Mouse (Mus musculus) heart, embryonic 10.5 days (tissue): Measurements from ENCODE around the gene Rnf121. TPM values are rescaled to one million over a fixed set of nuclear protein-coding genes. Genes with fewer than 3 reads are reported as not detected.

ENCODE experiments used
- DNase-seq: peaks from one replicate; pipeline ENCODE4 v3.0.0-alpha.2; 2017; ENCODE audit warnings: low spot score
- H3K27ac ChIP-seq: fragments of 300-500 bp; sonication (generic); 2 replicates; pipeline ENCODE4 v1.5.1; 2016; ENCODE audit warnings: mild to moderate bottlenecking
- H3K27me3 ChIP-seq: fragments of 300-500 bp; sonication (generic); 2 replicates; pipeline ENCODE4 v1.6.1; 2016; ENCODE audit warnings: mild to moderate bottlenecking; ENCODE audit not compliant: poor library complexity, insufficient read depth, severe bottlenecking
- H3K36me3 ChIP-seq: fragments of 300-500 bp; sonication (generic); 2 replicates; pipeline ENCODE4 v1.6.1; 2016; ENCODE audit warnings: mild to moderate bottlenecking, moderate library complexity
- H3K4me1 ChIP-seq: fragments of 300-500 bp; sonication (generic); 2 replicates; pipeline ENCODE4 v1.6.1; 2016; ENCODE audit warnings: mild to moderate bottlenecking
- H3K4me3 ChIP-seq: fragments of 300-500 bp; sonication (generic); 2 replicates; pipeline ENCODE4 v1.5.1; 2016; ENCODE audit warnings: mild to moderate bottlenecking, moderate library complexity
- H3K9me3 ChIP-seq: fragments of 300-500 bp; sonication (generic); 2 replicates; pipeline ENCODE4 v1.6.1; 2016; ENCODE audit warnings: mild to moderate bottlenecking, moderate library complexity
- WGBS: fragments of 180-500 bp; shearing (Covaris S2); methylation state at CpG from one replicate; pipeline ENCODE4 v1.1.7; 2016; 5-methylcytosine and 5-hydroxymethylcytosine counted together
- polyA plus RNA-seq: library from polyadenylated mRNA; unstranded; fragments of >200 nt; fragmentation: Nextera tagmentation; extraction: Ambion mirVana; gene quantifications from 2 replicates; pipeline ENCODE4 v1.2.1, GENCODE M21; 2016

The Rnf121 gene
- polyA plus RNA-seq, 1 experiment from 2014 or later: 28.2 TPM

DNA sequence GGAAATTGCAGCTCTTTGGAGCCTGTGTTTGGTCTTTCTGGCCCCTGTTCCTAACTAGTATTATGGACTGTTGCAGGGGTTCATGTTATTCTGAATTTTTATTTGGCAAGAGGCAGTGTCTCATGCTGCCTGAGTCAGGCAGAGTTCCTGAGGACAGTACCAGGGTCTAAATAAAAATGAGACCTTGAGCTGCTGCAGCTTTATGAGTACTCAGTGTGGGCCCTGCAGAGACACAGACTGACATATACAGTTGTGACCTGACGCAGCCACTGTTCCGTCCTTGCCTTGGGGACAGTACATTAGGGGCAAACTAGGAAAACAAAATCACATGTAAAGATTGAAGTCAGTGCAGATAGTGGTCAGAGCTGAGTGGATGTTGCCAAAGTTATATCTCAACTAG is 50.3 kb downstream of the Rnf121 start:
- Histone ChIP-seq H3K4me3 (no peak overlapping the region), H3K27ac (no peak overlapping the region), H3K4me1 (no peaks in the 10 kb centered on the region), H3K27me3 (no peaks in the 10 kb centered on the region), H3K36me3 (peaks cover 99% of the 10 kb centered on the region), H3K9me3 (no peaks in the 10 kb centered on the region)
- DNase-seq: no peak
- WGBS: 93% methylated on average over 2 of the region's 2 CpGs

DNA sequence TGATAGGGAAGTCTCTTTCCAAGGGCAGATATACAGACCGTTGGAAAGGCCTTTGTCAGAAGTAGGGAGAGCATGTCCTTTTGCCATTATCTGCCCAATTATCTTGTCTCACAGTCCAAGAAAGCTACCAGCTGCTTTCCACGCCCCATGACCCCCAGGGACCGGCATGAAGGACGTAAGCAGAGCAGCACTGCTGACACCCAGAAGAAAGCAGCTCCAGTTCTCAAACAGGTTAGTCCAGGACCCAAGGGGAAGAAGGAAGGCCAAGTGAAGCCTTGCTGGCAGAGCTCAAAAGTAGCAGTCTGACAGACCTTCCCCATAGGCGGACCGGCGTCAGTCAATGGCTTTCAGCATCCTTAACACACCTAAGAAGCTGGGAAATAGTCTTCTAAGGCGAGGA is 51.9 kb downstream of the Rnf121 start:
- Histone ChIP-seq H3K4me3 (no peak overlapping the region), H3K4me1 (no peaks in the 10 kb centered on the region), H3K36me3 (peaks cover 99% of the 10 kb centered on the region), H3K27ac (no peak overlapping the region), H3K27me3 (no peaks in the 10 kb centered on the region), H3K9me3 (no peaks in the 10 kb centered on the region)
- 86% methylated on average over 8 of the region's 8 CpGs for WGBS
- DNase-seq: no peak

DNA sequence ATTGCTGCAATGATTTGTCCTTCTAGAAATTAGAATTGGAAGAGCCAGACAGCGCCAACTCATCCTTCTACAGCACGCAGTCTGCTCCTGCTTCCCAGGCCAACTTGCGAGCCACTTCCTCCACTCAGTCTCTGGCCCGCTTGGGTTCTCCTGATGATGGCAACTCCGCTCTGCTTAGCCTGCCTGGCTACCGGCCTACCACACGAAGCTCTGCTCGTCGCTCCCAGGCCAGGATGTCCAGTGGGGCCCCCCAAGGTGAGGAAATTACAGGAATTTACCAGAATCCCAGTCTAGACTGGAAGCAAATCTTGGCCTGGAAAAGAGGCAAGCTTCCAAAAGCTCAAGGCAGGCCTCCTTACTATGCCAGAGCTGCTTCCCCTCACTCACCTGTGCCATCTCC is 53.4 kb downstream of the Rnf121 start:
- Histone ChIP-seq H3K9me3 (no peaks in the 10 kb centered on the region), H3K4me1 (no peaks in the 10 kb centered on the region), H3K36me3 (peaks cover 100% of the 10 kb centered on the region), H3K4me3 (no peak overlapping the region), H3K27ac (no peak overlapping the region), H3K27me3 (no peaks in the 10 kb centered on the region)
- no peak for DNase-seq
- WGBS: 95% methylated on average over 9 of the region's 9 CpGs

DNA sequence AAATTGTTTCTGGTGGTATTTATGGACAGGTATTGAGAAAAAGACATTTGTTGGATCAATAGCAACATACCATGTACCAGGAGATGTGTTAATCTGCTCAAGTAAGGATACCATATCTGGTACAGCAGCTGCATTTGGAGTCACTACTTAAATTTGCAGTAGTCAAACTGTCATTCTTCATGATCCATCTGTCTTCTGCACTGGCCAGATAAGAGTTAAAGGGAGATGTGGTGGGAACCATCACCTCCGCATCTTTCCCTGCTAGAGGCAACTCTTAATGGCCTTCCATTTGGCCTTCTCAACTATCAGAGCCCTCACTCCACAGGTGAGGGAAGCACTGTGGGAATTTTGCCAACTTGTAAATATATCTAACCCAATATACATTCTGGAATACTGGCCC is 58.7 kb downstream of the Rnf121 start:
- peaks cover 99% of the 10 kb centered on the region for H3K36me3 ChIP-seq
- 72% methylated on average over 1 of the region's 1 CpGs for WGBS
- H3K9me3 ChIP-seq: no peaks in the 10 kb centered on the region
- no peak overlapping the region for H3K4me3 ChIP-seq
- no peaks in the 10 kb centered on the region for H3K4me1 ChIP-seq
- DNase-seq: no peak
- no peak overlapping the region for H3K27ac ChIP-seq
- H3K27me3 ChIP-seq: no peaks in the 10 kb centered on the region

DNA sequence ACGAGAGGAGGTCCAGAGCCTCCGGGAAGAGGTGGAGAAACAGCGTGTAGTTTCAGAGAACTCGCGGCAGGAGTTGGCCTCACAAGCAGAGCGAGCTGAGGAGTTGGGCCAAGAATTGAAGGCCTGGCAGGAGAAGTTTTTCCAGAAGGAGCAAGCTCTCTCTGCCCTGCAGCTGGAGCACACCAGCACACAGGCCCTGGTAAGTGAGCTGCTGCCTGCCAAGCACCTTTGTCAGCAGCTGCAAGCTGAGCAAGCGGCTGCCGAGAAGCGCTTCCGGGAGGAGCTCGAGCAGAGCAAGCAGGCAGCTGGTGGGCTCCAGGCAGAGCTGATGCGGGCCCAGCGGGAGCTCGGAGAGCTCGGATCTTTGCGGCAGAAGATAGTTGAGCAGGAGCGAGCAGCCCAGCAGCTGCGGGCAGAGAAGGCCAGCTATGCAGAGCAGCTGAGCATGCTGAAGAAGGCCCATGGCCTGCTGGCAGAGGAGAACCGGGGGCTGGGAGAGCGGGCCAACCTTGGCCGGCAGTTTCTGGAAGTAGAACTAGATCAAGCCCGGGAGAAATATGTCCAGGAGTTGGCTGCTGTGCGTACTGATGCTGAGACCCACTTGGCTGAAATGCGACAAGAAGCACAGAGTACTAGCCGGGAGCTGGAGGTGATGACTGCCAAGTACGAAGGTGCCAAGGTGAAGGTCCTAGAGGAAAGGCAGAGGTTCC is 64.2 kb downstream of the Rnf121 start:
- WGBS: 89% methylated on average over 26 of the region's 26 CpGs
- Histone ChIP-seq H3K36me3 (peaks cover 95% of the 10 kb centered on the region), H3K27ac (no peak overlapping the region), H3K4me3 (no peak overlapping the region), H3K9me3 (no peaks in the 10 kb centered on the region), H3K27me3 (no peaks in the 10 kb centered on the region), H3K4me1 (no peaks in the 10 kb centered on the region)
- DNase-seq: no peak

DNA sequence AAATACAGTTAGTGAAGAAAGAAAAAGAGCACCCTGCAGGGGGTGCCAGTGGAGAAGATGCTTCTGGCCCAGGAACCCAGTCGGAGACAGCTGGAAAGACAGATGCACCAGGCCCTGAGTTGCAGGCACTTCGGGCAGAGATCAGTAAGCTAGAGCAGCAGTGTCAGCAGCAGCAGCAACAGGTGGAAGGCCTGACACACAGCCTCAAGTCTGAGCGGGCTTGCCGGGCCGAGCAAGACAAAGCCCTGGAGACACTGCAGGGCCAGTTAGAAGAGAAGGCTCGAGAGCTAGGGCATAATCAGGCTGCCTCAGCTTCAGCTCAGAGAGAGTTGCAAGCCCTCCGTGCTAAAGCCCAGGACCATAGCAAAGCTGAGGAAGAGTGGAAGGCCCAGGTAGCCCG is 65.0 kb downstream of the Rnf121 start:
- WGBS: 89% methylated on average over 8 of the region's 8 CpGs

DNA sequence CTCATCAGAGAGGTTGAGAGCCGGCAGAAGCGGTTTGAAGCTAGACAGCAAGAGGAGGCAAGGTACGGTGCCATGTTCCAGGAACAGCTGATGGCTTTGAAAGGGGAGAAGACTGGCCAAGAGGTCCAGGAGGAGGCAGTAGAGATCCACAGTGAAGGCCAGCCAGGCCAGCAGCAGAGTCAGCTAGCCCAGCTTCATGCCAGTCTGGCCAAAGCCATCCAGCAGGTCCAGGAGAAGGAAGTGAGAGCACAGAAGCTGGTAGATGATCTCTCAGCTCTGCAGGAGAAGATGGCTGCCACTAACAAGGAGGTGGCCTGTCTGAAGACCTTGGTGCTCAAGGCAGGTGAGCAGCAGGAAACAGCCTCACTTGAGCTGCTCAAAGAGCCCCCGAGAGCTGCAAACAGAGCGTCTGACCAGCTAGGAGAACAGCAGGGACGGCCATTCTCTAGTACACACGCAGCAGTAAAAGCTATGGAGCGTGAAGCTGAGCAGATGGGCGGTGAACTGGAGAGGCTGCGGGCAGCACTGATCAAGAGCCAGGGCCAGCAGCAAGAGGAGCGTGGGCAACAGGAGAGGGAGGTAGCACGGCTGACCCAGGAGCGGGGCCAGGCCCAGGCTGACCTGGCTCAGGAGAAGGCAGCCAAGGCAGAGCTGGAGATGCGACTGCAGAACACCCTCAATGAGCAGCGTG is 65.7 kb downstream of the Rnf121 start:
- H3K4me3 ChIP-seq: no peak overlapping the region

More for the DNA sequence above, 65.0 kb downstream of the Rnf121 start:
- Histone ChIP-seq H3K4me1 (no peaks in the 10 kb centered on the region), H3K27ac (no peak overlapping the region), H3K36me3 (peaks cover 95% of the 10 kb centered on the region), H3K27me3 (no peaks in the 10 kb centered on the region), H3K9me3 (no peaks in the 10 kb centered on the region), H3K4me3 (no peak overlapping the region)
- no peak for DNase-seq

DNA sequence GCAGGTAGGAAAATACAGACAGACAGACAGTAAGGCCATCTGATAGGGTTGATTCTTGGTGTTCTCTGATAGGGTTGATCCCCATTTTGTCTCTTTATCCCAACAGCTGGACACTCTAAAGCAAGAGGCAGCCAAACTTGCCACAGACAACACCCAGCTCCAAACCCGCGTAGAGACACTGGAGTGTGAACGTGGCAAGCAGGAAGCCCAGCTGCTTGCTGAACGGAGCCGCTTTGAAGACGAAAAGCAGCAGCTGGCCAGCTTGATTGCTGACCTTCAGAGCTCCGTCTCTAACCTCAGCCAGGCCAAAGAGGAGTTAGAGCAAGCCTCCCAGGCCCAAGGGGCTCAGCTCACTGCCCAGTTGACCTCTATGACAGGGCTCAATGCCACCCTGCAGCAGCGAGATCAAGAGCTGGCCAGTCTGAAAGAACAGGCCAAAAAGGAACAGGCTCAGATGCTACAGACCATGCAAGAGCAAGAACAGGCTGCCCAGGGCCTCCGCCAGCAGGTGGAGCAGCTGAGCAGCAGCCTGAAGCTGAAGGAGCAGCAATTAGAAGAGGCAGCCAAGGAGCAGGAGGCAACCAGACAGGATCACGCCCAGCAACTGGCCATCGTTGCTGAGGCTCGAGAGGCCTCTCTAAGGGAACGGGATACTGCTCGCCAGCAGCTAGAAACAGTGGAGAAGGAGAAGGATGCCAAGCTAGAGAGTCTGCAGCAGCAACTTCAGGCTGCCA is 66.9 kb downstream of the Rnf121 start:
- H3K4me3 ChIP-seq: no peak overlapping the region
- 65% methylated on average over 14 of the region's 14 CpGs for WGBS
- H3K27me3 ChIP-seq: no peaks in the 10 kb centered on the region
- peak; percentile 88 for DNase-seq
- H3K36me3 ChIP-seq: peaks cover 95% of the 10 kb centered on the region
- H3K27ac ChIP-seq: peak overlapping the region; percentile 14; the same call in 1 of the 2 replicates
- H3K4me1 ChIP-seq: no peaks in the 10 kb centered on the region
- no peaks in the 10 kb centered on the region for H3K9me3 ChIP-seq

More for the DNA sequence above, 65.7 kb downstream of the Rnf121 start:
- Histone ChIP-seq H3K36me3 (peaks cover 95% of the 10 kb centered on the region), H3K9me3 (no peaks in the 10 kb centered on the region), H3K4me1 (no peaks in the 10 kb centered on the region), H3K27ac (no peak overlapping the region), H3K27me3 (no peaks in the 10 kb centered on the region)
- DNase-seq: no peak
- WGBS: 91% methylated on average over 15 of the region's 15 CpGs

DNA sequence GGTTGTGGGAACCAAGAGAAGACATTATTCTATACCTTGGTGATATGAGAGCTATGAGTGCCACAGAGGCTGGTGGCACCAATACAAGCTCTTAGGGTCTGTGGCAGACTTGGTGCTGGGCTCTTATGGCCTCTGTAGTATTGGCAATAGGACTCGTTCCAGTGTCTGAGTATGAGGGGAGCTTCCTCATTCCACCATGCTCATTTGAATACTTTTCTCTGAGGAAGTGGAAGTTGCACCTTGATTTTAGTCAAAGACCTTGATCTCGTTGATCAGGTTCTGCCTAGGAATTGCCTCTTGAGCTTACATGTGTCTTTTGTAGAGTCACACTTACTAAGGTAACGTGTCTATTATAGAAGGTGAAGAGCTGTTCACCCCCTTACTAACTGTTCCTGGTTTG is 71.0 kb downstream of the Rnf121 start:
- Histone ChIP-seq H3K4me1 (no peaks in the 10 kb centered on the region), H3K9me3 (no peaks in the 10 kb centered on the region), H3K36me3 (peaks cover 95% of the 10 kb centered on the region), H3K4me3 (no peak overlapping the region), H3K27ac (no peak overlapping the region), H3K27me3 (no peaks in the 10 kb centered on the region)
- DNase-seq: no peak
- WGBS: 87% methylated on average over 3 of the region's 3 CpGs

DNA sequence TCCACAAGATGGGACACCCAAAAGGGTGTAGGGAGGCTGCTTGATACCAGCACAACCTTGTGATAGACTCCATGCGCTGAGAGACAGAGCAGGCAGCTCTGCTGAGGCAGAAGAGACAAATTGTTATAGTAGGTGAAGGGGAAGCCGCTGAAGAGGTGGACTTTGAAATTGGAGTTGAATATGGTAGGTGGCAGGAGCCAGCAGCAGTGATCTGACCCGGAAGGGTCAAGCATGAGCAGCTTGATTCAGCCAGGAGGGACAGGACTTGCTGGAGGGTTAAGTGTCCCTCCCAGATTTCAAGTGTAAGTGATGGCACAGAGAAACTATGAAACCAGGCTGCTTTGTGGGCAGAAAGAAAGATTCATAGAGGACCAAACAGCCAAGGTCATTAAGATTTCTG is 80.2 kb downstream of the Rnf121 start:
- Histone ChIP-seq H3K36me3 (peaks cover 68% of the 10 kb centered on the region), H3K27me3 (no peaks in the 10 kb centered on the region), H3K4me3 (no peak overlapping the region), H3K9me3 (no peaks in the 10 kb centered on the region), H3K4me1 (no peaks in the 10 kb centered on the region), H3K27ac (no peak overlapping the region)
- WGBS: 91% methylated on average over 3 of the region's 3 CpGs
- DNase-seq: no peak

DNA sequence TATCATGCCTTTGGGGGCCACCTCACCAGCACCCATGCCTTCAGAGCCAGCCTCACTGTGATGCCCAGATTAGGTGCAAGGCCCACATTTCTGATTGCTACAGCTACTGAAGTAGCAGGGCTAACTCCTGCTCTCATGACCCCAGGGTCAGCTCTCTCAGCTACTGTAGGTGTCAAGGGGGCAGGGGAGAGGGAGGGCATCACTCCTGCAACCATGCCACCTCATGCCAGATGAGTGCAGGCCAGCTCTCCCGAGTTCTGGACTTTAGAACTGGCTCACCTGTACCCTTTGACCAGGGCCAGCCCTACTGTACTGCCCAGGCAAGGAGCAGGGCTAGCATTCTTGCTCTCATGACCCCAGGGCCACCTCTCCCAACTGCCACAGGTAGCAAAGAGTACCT is 82.5 kb downstream of the Rnf121 start:
- no peak overlapping the region for H3K4me3 ChIP-seq
- H3K27ac ChIP-seq: no peak overlapping the region
- DNase-seq: peak; percentile 67
- H3K4me1 ChIP-seq: no peaks in the 10 kb centered on the region
- WGBS: 86% methylated on average over 1 of the region's 1 CpGs
- H3K9me3 ChIP-seq: no peaks in the 10 kb centered on the region
- H3K36me3 ChIP-seq: peaks cover 53% of the 10 kb centered on the region
- H3K27me3 ChIP-seq: no peaks in the 10 kb centered on the region

DNA sequence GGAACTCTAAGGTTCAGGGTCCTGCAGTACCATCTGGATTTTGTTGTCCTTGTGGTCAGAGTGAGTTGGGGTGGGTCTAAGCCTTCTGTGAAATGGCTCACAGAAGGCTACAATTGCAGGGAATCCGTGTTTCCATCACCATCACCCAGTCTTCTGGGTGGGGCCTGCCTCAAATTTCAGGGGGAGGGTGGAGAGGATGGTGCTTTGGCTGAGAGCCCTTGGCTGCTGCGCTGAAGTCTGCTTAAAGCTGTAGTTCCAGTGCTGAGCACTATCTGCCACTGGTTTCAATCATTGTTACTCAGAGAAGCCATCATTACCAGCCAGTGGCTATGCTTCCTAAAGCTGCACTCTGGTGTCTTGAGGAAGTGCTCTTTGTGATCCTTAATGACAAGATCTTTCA is 90.8 kb downstream of the Rnf121 start:
- Histone ChIP-seq H3K4me1 (peaks cover 38% of the 10 kb centered on the region), H3K9me3 (no peaks in the 10 kb centered on the region), H3K4me3 (no peak overlapping the region), H3K36me3 (peaks cover 25% of the 10 kb centered on the region; the same call in 1 of the 2 replicates), H3K27ac (no peak overlapping the region), H3K27me3 (no peaks in the 10 kb centered on the region)
- peak; percentile 42 for DNase-seq
- WGBS: 50% methylated on average over 2 of the region's 2 CpGs

DNA sequence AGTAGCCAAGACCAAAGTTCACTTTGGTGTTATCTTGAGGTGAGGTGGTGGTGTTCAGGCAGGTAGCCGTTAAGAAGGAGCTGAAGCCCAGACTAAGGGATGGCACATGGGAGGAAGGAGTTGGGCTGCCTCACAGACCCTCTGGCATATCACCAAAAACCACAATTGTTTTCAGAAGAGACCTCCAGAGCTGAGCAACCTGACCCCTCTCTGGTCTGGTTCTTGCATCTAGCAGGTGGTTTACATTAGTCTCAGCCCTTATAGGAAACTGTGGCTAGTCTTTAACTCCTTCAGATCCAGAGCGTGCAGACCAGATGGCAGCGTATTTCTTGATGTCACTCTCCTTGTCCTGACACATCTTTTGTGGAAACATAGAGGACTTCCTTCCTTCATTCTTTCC is 91.5 kb downstream of the Rnf121 start:
- DNase-seq: no peak
- Histone ChIP-seq H3K4me3 (no peak overlapping the region), H3K9me3 (no peaks in the 10 kb centered on the region), H3K36me3 (peaks cover 21% of the 10 kb centered on the region; the same call in 1 of the 2 replicates), H3K27ac (no peak overlapping the region), H3K27me3 (no peaks in the 10 kb centered on the region), H3K4me1 (peaks cover 46% of the 10 kb centered on the region)
- WGBS: 76% methylated on average over 3 of the region's 3 CpGs
